Mouse (Mus musculus) erythroblast, embryonic 14.5 days (primary cell): Measurements from ENCODE around the gene Tat. TPM values are rescaled to one million over a fixed set of nuclear protein-coding genes. Genes with fewer than 3 reads are reported as not detected.

Source experiments
- H3K27me3 ChIP-seq: 2 replicates; pipeline ENCODE4 v1.6.1; 2012; ENCODE audit warnings: inconsistent platforms; ENCODE audit not compliant: control insufficient read depth
- H3K36me3 ChIP-seq: 2 replicates; pipeline ENCODE4 v1.6.1; 2012; ENCODE audit warnings: mild to moderate bottlenecking, inconsistent platforms; ENCODE audit not compliant: control insufficient read depth
- H3K4me1 ChIP-seq: 2 replicates; pipeline ENCODE4 v1.6.1; 2012; ENCODE audit warnings: inconsistent platforms; ENCODE audit not compliant: control insufficient read depth
- H3K4me3 ChIP-seq: replicated peaks from 2 replicates; pipeline ENCODE3; 2012; ENCODE audit warnings: moderate library complexity, mild to moderate bottlenecking, inconsistent platforms
- H3K9me3 ChIP-seq: 2 replicates; pipeline ENCODE4 v1.6.1; 2012; ENCODE audit warnings: low read length, inconsistent platforms, mixed read lengths; ENCODE audit not compliant: control insufficient read depth
- GATA1 ChIP-seq: IDR thresholded peaks from 2 replicates; pipeline ENCODE4 v1.6.1; 2012; ENCODE audit warnings: low read length, inconsistent platforms, mixed read lengths
- TAL1 ChIP-seq: IDR thresholded peaks from 3 replicates; pipeline ENCODE4 v1.6.1; 2012; ENCODE audit warnings: low read length, inconsistent platforms, mixed read lengths
- polyA plus RNA-seq: library from polyadenylated mRNA; stranded (reverse); fragments of >175 nt; gene quantifications from 2 replicates; pipeline ENCODE4 v1.2.3, GENCODE M21; 2012

Gene Tat
- polyA plus RNA-seq, 1 experiment = not detected

- Histone ChIP-seq H3K4me3 (no peak overlapping the region), H3K36me3 (no peaks in the 10 kb centered on the region), H3K4me1 (no peaks in the 10 kb centered on the region), H3K27me3 (no peaks in the 10 kb centered on the region), H3K9me3 (no peaks in the 10 kb centered on the region)
- TF ChIP-seq TAL1 = no peak
- no peak for TF ChIP-seq GATA1
Measured at GRCm38 (mm10) chr8:109998066-109998465, 7.8 kb downstream of the Tat start.

- H3K9me3 ChIP-seq = no peaks in the 10 kb centered on the region
- no peak overlapping the region for H3K4me3 ChIP-seq
- no peak for TF ChIP-seq TAL1
- no peaks in the 10 kb centered on the region for H3K36me3 ChIP-seq
- no peaks in the 10 kb centered on the region for H3K27me3 ChIP-seq
- H3K4me1 ChIP-seq = no peaks in the 10 kb centered on the region
Measured at GRCm38 (mm10) chr8:109999974-110000373, 9.7 kb downstream of the Tat start.

DNA sequence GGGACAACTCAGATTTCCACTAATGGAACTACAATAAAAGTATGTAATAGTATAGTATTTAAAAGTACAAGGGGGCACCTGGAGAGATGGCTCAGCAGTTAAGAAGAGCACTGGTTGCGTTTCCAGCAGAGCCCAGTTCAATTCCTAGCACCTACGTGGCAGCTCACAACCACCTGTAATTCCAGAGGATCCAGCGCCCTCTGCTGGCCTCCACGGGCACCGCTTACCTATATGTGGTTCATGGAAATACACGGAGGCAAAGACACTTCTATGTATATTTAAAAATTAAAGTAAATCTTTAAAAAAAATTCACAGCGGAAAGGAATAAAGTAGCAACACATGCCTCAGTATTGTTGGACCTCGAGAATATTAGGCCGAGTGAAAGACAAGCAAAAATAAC is 12.7 kb downstream of the Tat start:
- Histone ChIP-seq H3K27me3 (no peaks in the 10 kb centered on the region), H3K4me1 (no peaks in the 10 kb centered on the region), H3K4me3 (no peak overlapping the region), H3K36me3 (no peaks in the 10 kb centered on the region), H3K9me3 (no peaks in the 10 kb centered on the region; the same call in 1 of the 2 replicates)
- TF ChIP-seq TAL1 = no peak
- no peak for TF ChIP-seq GATA1

- Histone ChIP-seq H3K27me3 (no peaks in the 10 kb centered on the region), H3K4me3 (no peak overlapping the region), H3K36me3 (no peaks in the 10 kb centered on the region), H3K4me1 (no peaks in the 10 kb centered on the region; the same call in 1 of the 2 replicates), H3K9me3 (no peaks in the 10 kb centered on the region; the same call in 1 of the 2 replicates)
- no peak for TF ChIP-seq TAL1
- no peak for TF ChIP-seq GATA1
Measured at GRCm38 (mm10) chr8:110004300-110004699, 14.1 kb downstream of the Tat start.

- no peaks in the 10 kb centered on the region; the same call in 1 of the 2 replicates for H3K4me1 ChIP-seq
- no peak overlapping the region for H3K4me3 ChIP-seq
- H3K36me3 ChIP-seq = no peaks in the 10 kb centered on the region
- H3K27me3 ChIP-seq = no peaks in the 10 kb centered on the region
- no peak for TF ChIP-seq GATA1
- no peak for TF ChIP-seq TAL1
- H3K9me3 ChIP-seq = no peaks in the 10 kb centered on the region; the same call in 1 of the 2 replicates
Measured at GRCm38 (mm10) chr8:110006312-110007023, 16.2 kb downstream of the Tat start.

- H3K27me3 ChIP-seq = no peaks in the 10 kb centered on the region
Measured at GRCm38 (mm10) chr8:110008228-110008994, 18.2 kb downstream of the Tat start.

DNA sequence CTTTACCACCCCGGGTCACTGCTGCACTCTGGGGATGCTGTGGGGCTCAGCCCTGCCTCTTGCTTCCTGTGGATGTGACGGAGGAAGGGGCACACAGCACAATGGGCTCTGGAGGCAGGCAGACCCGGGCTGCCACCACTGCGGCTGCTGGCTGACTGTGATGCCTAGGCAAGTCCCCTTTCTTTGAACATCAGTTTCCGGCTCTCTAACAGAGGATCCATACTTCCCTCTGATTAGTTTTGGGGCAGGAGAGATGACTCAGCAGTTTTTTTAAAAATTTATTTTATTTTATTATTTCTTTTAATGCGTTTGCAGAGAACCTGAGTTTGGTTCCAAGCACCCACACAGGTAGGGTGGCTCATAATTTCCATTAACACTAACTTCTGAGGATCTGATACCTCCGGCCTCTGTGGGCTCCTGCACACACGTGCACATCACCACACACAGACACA is 18.8 kb downstream of the Tat start:
- H3K9me3 ChIP-seq = no peaks in the 10 kb centered on the region; the same call in 1 of the 2 replicates
- no peaks in the 10 kb centered on the region; the same call in 1 of the 2 replicates for H3K4me1 ChIP-seq
- H3K36me3 ChIP-seq = no peaks in the 10 kb centered on the region
- no peak overlapping the region for H3K4me3 ChIP-seq
- H3K27me3 ChIP-seq = no peaks in the 10 kb centered on the region
- TF ChIP-seq GATA1 (no peak), TAL1 (no peak)

More at GRCm38 (mm10) chr8:110008228-110008994, 18.2 kb downstream of the Tat start:
- TF ChIP-seq GATA1 = no peak
- no peak; the same call in 2 of the 3 replicates for TF ChIP-seq TAL1
- H3K4me3 ChIP-seq = no peak overlapping the region
- H3K36me3 ChIP-seq = no peaks in the 10 kb centered on the region
- no peaks in the 10 kb centered on the region; the same call in 1 of the 2 replicates for H3K9me3 ChIP-seq
- H3K4me1 ChIP-seq = no peaks in the 10 kb centered on the region; the same call in 1 of the 2 replicates

- TF ChIP-seq TAL1 = no peak
- TF ChIP-seq GATA1 = no peak
- Histone ChIP-seq H3K9me3 (no peaks in the 10 kb centered on the region; the same call in 1 of the 2 replicates), H3K4me3 (no peak overlapping the region), H3K4me1 (no peaks in the 10 kb centered on the region; the same call in 1 of the 2 replicates), H3K27me3 (no peaks in the 10 kb centered on the region), H3K36me3 (no peaks in the 10 kb centered on the region)
Measured at GRCm38 (mm10) chr8:110010868-110011267, 20.6 kb downstream of the Tat start.

GRCm38 (mm10) chr8:110022081-110022480 is 31.8 kb downstream of the Tat start:
- no peaks in the 10 kb centered on the region for H3K9me3 ChIP-seq
- TF ChIP-seq TAL1 = no peak
- no peak for TF ChIP-seq GATA1
- no peaks in the 10 kb centered on the region for H3K36me3 ChIP-seq
- H3K4me1 ChIP-seq = no peaks in the 10 kb centered on the region
- no peaks in the 10 kb centered on the region for H3K27me3 ChIP-seq
- H3K4me3 ChIP-seq = no peak overlapping the region
